Mouse (Mus musculus): ENCODE measurements around the gene Vps13d. TPM values are rescaled to one million over a fixed set of nuclear protein-coding genes. Genes with fewer than 3 reads are reported as not detected.

Gene Vps13d
- total and polyA plus RNA-seq, 2 experiments from 2014 or later: 9.0 to 42.6 TPM

GRCm38 (mm10) chr4:145056346-145056745 is 138.5 kb downstream of the Vps13d start:
- no peak for DNase-seq (ENCODE audit: low spot score)
- Histone ChIP-seq H3K27me3 (ENCODE audit: control insufficient read depth, insufficient read depth, low read length) (no peaks in the 10 kb centered on the region), H3K9ac (replicated peaks; ENCODE audit: low read depth, low read length) (no peak overlapping the region), H3K9me3 (replicated peaks; ENCODE audit: control insufficient read depth, low read length) (no peaks in the 10 kb centered on the region), H3K27ac (ENCODE audit: low read depth) (no peak overlapping the region), H3K36me3 (replicated peaks; ENCODE audit: control insufficient read depth, insufficient read depth, low read length) (peaks cover 95% of the 10 kb centered on the region), H3K4me2 (ENCODE audit: low read depth, low read length) (no peak overlapping the region), H3K4me3 (ENCODE audit: low read depth, low read length) (no peak overlapping the region), H3K4me1 (ENCODE audit: control insufficient read depth, insufficient read depth) (peaks cover 12% of the 10 kb centered on the region)
- no peak for ATAC-seq (ENCODE audit: insufficient read depth, low read depth)
- WGBS: 97% methylated on average over 3 of the region's 3 CpGs
- TF ChIP-seq EP300 (IDR thresholded peaks at IDR 0.05; ENCODE audit: low read depth) (no peak), CTCF (IDR thresholded peaks at IDR 0.05; ENCODE audit: low read depth) (no peak)

GRCm38 (mm10) chr4:145055792-145056191 is 139.0 kb downstream of the Vps13d start:
- TF ChIP-seq EP300 (IDR thresholded peaks at IDR 0.05; ENCODE audit: low read depth): no peak
- no peak for TF ChIP-seq CTCF (IDR thresholded peaks at IDR 0.05; ENCODE audit: low read depth)
- WGBS: 85% methylated on average over 3 of the region's 3 CpGs
- no peak for DNase-seq (ENCODE audit: low spot score)
- no peaks in the 10 kb centered on the region for H3K27me3 ChIP-seq (ENCODE audit: control insufficient read depth, insufficient read depth, low read length)
- peaks cover 18% of the 10 kb centered on the region for H3K4me1 ChIP-seq (ENCODE audit: control insufficient read depth, insufficient read depth)
- no peak overlapping the region for H3K27ac ChIP-seq (ENCODE audit: low read depth)
- peaks cover 91% of the 10 kb centered on the region for H3K36me3 ChIP-seq (replicated peaks; ENCODE audit: control insufficient read depth, insufficient read depth, low read length)
- no peaks in the 10 kb centered on the region for H3K9me3 ChIP-seq (replicated peaks; ENCODE audit: control insufficient read depth, low read length)
- ATAC-seq (ENCODE audit: insufficient read depth, low read depth): no peak
- H3K4me3 ChIP-seq (ENCODE audit: low read depth, low read length): no peak overlapping the region
- H3K4me2 ChIP-seq (ENCODE audit: low read depth, low read length): no peak overlapping the region
- H3K9ac ChIP-seq (replicated peaks; ENCODE audit: low read depth, low read length): no peak overlapping the region

GRCm38 (mm10) chr4:145054369-145054768 is 140.4 kb downstream of the Vps13d start:
- H3K27ac ChIP-seq (ENCODE audit: low read depth): no peak overlapping the region
- H3K9me3 ChIP-seq (replicated peaks; ENCODE audit: control insufficient read depth, low read length): no peaks in the 10 kb centered on the region
- ATAC-seq (ENCODE audit: insufficient read depth, low read depth) (no peak), DNase-seq (ENCODE audit: low spot score) (no peak)
- no peaks in the 10 kb centered on the region for H3K27me3 ChIP-seq (ENCODE audit: control insufficient read depth, insufficient read depth, low read length)
- H3K4me1 ChIP-seq (ENCODE audit: control insufficient read depth, insufficient read depth): peaks cover 23% of the 10 kb centered on the region
- no peak overlapping the region for H3K4me2 ChIP-seq (ENCODE audit: low read depth, low read length)
- no peak for TF ChIP-seq CTCF (IDR thresholded peaks at IDR 0.05; ENCODE audit: low read depth)
- TF ChIP-seq EP300 (IDR thresholded peaks at IDR 0.05; ENCODE audit: low read depth): no peak
- 69% methylated on average over 3 of the region's 3 CpGs for WGBS
- H3K9ac ChIP-seq (replicated peaks; ENCODE audit: low read depth, low read length): no peak overlapping the region
- peaks cover 79% of the 10 kb centered on the region for H3K36me3 ChIP-seq (replicated peaks; ENCODE audit: control insufficient read depth, insufficient read depth, low read length)
- no peak overlapping the region for H3K4me3 ChIP-seq (ENCODE audit: low read depth, low read length)

GRCm38 (mm10) chr4:145052697-145053096 is 142.1 kb downstream of the Vps13d start:
- Histone ChIP-seq H3K9ac (replicated peaks; ENCODE audit: low read depth, low read length) (no peak overlapping the region), H3K4me2 (ENCODE audit: low read depth, low read length) (no peak overlapping the region), H3K4me3 (ENCODE audit: low read depth, low read length) (no peak overlapping the region), H3K4me1 (ENCODE audit: control insufficient read depth, insufficient read depth) (peaks cover 23% of the 10 kb centered on the region), H3K9me3 (replicated peaks; ENCODE audit: control insufficient read depth, low read length) (no peaks in the 10 kb centered on the region), H3K27ac (ENCODE audit: low read depth) (no peak overlapping the region), H3K27me3 (ENCODE audit: control insufficient read depth, insufficient read depth, low read length) (no peaks in the 10 kb centered on the region), H3K36me3 (replicated peaks; ENCODE audit: control insufficient read depth, insufficient read depth, low read length) (peaks cover 76% of the 10 kb centered on the region)
- 37% methylated on average over 1 of the region's 1 CpGs for WGBS
- DNase-seq (ENCODE audit: low spot score): no peak
- no peak for TF ChIP-seq CTCF (IDR thresholded peaks at IDR 0.05; ENCODE audit: low read depth)
- TF ChIP-seq EP300 (IDR thresholded peaks at IDR 0.05; ENCODE audit: low read depth): no peak
- ATAC-seq (ENCODE audit: insufficient read depth, low read depth): no peak; the same call in 1 of the 2 replicates

GRCm38 (mm10) chr4:145052282-145052681 is 142.5 kb downstream of the Vps13d start:
- DNase-seq (ENCODE audit: low spot score) (no peak), ATAC-seq (ENCODE audit: insufficient read depth, low read depth) (0 out of 2 replicates have a peak, but pooled peaks have one; percentile 40)
- Histone ChIP-seq H3K4me1 (ENCODE audit: control insufficient read depth, insufficient read depth) (peaks cover 23% of the 10 kb centered on the region), H3K36me3 (replicated peaks; ENCODE audit: control insufficient read depth, insufficient read depth, low read length) (peaks cover 76% of the 10 kb centered on the region), H3K9me3 (replicated peaks; ENCODE audit: control insufficient read depth, low read length) (no peaks in the 10 kb centered on the region), H3K27me3 (ENCODE audit: control insufficient read depth, insufficient read depth, low read length) (no peaks in the 10 kb centered on the region), H3K9ac (replicated peaks; ENCODE audit: low read depth, low read length) (no peak overlapping the region), H3K4me2 (ENCODE audit: low read depth, low read length) (no peak overlapping the region), H3K4me3 (ENCODE audit: low read depth, low read length) (no peak overlapping the region), H3K27ac (ENCODE audit: low read depth) (no peak overlapping the region)
- TF ChIP-seq CTCF (IDR thresholded peaks at IDR 0.05; ENCODE audit: low read depth) (no peak), EP300 (IDR thresholded peaks at IDR 0.05; ENCODE audit: low read depth) (no peak)
- WGBS: 32% methylated on average over 3 of the region's 3 CpGs
